ENCODE assay signal across 1 mouse cellular context in the genomic region with DNA sequence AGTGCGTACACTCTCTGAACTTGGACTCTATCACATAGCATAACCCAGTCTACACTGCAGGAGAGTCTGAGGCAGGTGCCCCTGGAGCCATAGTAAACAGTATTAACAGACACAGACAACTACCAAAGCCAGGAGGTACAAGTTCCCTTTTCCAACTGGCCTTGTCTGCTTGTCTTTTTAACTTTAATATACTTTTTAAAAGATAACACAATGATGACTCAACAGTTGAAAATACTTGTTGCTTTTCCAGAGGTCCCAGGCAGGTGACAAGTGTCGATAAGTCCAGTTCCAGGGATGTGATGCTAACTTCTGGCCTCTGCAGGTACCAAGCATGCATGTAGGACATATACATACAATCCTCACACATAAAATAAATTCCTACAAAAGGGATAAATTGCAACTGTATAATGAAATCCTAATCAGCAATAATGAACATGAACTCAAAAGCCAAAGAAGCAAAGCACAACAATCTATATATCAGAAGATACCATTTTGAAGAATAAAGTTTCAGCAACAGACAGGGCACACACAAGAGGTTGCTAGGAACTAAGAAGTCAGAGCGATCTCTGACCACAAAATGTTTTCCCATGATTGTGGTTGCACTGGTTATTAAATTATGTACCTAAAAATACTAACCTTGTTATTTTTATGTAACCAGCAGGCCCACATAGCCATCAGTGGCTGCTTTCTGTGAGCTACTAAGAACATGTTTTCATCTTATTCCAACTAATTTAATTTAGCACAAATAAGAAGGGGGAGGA.
TF ChIP-seq lines count a peak whose summit lies in the region.

No protein-coding gene starts in this region.

TF ChIP-seq in MEL, 35 proteins besides CTCF, POLR2A, EP300 and RAD21 (continued from another document):
- TF ChIP-seq CHD1 (IDR thresholded peaks at IDR 0.05; ENCODE audit: low read depth, low read length) (no peak), JUND (IDR thresholded peaks at IDR 0.05; ENCODE audit: low read depth, low read length) (peak; percentile 76; the same call in 1 of the 2 replicates), GABPA (IDR thresholded peaks at IDR 0.05; ENCODE audit: low read depth, low read length) (no peak), UBTF (IDR thresholded peaks at IDR 0.05; ENCODE audit: borderline replicate concordance, insufficient read depth, low read depth, low read length) (no peak), POLR2AphosphoS5 (IDR thresholded peaks at IDR 0.05; ENCODE audit: borderline replicate concordance, low read depth, low read length) (no peak)
